Mouse (Mus musculus) stomach, embryonic 15.5 days (tissue): ENCODE results near the gene Efhd2. TPM values are rescaled to one million over a fixed set of nuclear protein-coding genes. Genes with fewer than 3 reads are reported as not detected.

Experiments used
- ATAC-seq: fragments of 200-750 bp; cut with Nextera tagmentation; 2 replicates; pipeline ENCODE4 v1.8.0; 2017; ENCODE audit warnings: low read depth, moderate number of reproducible peaks, moderate TSS enrichment; ENCODE audit not compliant: insufficient read depth, low FRiP score
- H3K27ac ChIP-seq: fragments of 300-500 bp; sonication (generic); 2 replicates; pipeline ENCODE4 v1.5.1; 2015; ENCODE audit warnings: mild to moderate bottlenecking, inconsistent platforms
- H3K27me3 ChIP-seq: fragments of 300-500 bp; sonication (generic); replicated peaks from 2 replicates; pipeline ENCODE4 v1.6.1; 2015; ENCODE audit warnings: inconsistent platforms
- H3K36me3 ChIP-seq: fragments of 300-500 bp; sonication (generic); 2 replicates; pipeline ENCODE4 v1.6.1; 2015; ENCODE audit warnings: inconsistent platforms
- H3K4me1 ChIP-seq: fragments of 300-500 bp; sonication (generic); 2 replicates; pipeline ENCODE4 v1.6.1; 2015; ENCODE audit warnings: inconsistent platforms
- H3K4me2 ChIP-seq: fragments of 300-500 bp; sonication (generic); 2 replicates; pipeline ENCODE4 v1.6.1; 2015; ENCODE audit warnings: mild to moderate bottlenecking, inconsistent platforms
- H3K4me3 ChIP-seq: fragments of 300-500 bp; sonication (generic); replicated peaks from 2 replicates; pipeline ENCODE4 v1.5.1; 2015; ENCODE audit warnings: inconsistent platforms
- H3K9ac ChIP-seq: fragments of 300-500 bp; sonication (generic); 2 replicates; pipeline ENCODE4 v1.6.1; 2015; ENCODE audit warnings: inconsistent platforms
- H3K9me3 ChIP-seq: fragments of 300-500 bp; sonication (generic); 2 replicates; pipeline ENCODE4 v1.6.1; 2016; ENCODE audit warnings: inconsistent platforms
- WGBS: fragments of 180-500 bp; shearing (Covaris S2); methylation state at CpG from one replicate; pipeline ENCODE4 v1.1.7; 2015; 5-methylcytosine and 5-hydroxymethylcytosine counted together
- polyA plus RNA-seq: library from polyadenylated mRNA; unstranded; fragments of >200 nt; fragmentation: Nextera tagmentation; extraction: Ambion mirVana; gene quantifications from 2 replicates; pipeline ENCODE4 v1.2.1, GENCODE M21; 2015

Efhd2 gene
- polyA plus RNA-seq, 1 experiment from 2014 or later = 130 TPM

DNA sequence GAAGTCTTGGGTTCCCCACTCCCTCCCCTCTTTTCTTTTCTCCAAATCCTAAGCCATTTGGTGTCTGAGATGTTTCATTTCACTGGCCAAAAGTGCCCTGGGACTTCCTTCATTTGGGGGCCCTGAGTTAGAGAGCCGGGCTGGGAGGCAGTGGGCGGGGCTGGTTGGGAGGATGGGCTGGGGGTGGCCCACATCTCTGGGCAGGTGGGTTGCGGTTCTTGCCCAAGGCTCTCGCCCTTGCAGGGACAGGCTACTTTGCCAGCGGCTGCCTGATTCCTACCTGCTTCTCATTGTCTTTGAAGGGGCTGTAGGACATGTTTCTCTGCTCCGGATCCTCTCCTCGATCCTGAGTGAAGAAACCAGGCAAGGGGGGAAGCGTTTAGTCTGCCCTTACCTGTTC lies 24.2 kb upstream of the Efhd2 start:
- Histone ChIP-seq H3K9me3 (no peaks in the 10 kb centered on the region), H3K36me3 (no peaks in the 10 kb centered on the region), H3K27ac (0 out of 2 replicates have a peak overlapping the region, but pooled peaks have one; percentile 84), H3K4me2 (no peak overlapping the region), H3K9ac (no peak overlapping the region), H3K27me3 (no peaks in the 10 kb centered on the region), H3K4me1 (peaks cover 26% of the 10 kb centered on the region), H3K4me3 (no peak overlapping the region)
- whole genome bisulfite sequencing = 82% methylated on average over 8 of the region's 8 CpGs
- ATAC-seq = no peak

GRCm38 (mm10) chr4:141897838-141898237 lies 23.1 kb upstream of the Efhd2 start:
- 36% methylated on average over 3 of the region's 3 CpGs for WGBS
- no peak for ATAC-seq
- no peak overlapping the region for H3K27ac ChIP-seq

DNA sequence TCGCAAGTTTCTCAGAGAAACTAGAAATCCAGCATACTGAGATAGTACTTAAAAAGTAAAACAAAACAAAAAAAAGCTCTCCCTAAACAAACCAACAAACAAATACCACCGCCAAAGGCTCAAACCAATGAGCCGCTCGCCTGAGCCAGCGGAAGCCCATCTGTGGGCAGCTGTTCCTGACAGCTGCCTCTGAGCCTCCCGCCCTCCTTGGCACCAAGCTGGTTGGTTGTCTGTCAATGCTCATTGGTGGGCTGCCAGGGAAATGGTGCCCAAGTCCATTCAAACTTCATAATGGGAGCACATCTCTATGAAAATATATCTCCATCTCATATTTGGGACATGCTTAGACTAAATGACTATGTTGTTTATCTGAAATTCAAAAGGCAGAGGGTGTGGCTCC lies 22.5 kb upstream of the Efhd2 start:
- Histone ChIP-seq H3K4me3 (no peak overlapping the region), H3K9me3 (no peaks in the 10 kb centered on the region), H3K9ac (no peak overlapping the region), H3K27me3 (no peaks in the 10 kb centered on the region), H3K36me3 (no peaks in the 10 kb centered on the region), H3K27ac (no peak overlapping the region), H3K4me2 (no peak overlapping the region), H3K4me1 (peaks cover 26% of the 10 kb centered on the region)
- no peak for ATAC-seq
- WGBS = 73% methylated on average over 6 of the region's 6 CpGs

More at GRCm38 (mm10) chr4:141897838-141898237, 23.1 kb upstream of the Efhd2 start:
- H3K4me1 ChIP-seq = peaks cover 26% of the 10 kb centered on the region
- H3K4me3 ChIP-seq = no peak overlapping the region
- no peaks in the 10 kb centered on the region for H3K27me3 ChIP-seq
- no peak overlapping the region for H3K4me2 ChIP-seq
- no peaks in the 10 kb centered on the region for H3K36me3 ChIP-seq
- H3K9ac ChIP-seq = no peak overlapping the region
- no peaks in the 10 kb centered on the region for H3K9me3 ChIP-seq

GRCm38 (mm10) chr4:141895772-141896171 lies 21.1 kb upstream of the Efhd2 start:
- 35% methylated on average over 12 of the region's 12 CpGs for WGBS
- no peaks in the 10 kb centered on the region for H3K9me3 ChIP-seq
- H3K4me1 ChIP-seq = peaks cover 26% of the 10 kb centered on the region
- no peak overlapping the region for H3K4me3 ChIP-seq
- H3K9ac ChIP-seq = no peak overlapping the region
- H3K27ac ChIP-seq = 0 out of 2 replicates have a peak overlapping the region, but pooled peaks have one; percentile 17
- H3K4me2 ChIP-seq = no peak overlapping the region
- no peaks in the 10 kb centered on the region for H3K27me3 ChIP-seq
- H3K36me3 ChIP-seq = no peaks in the 10 kb centered on the region
- no peak for ATAC-seq

- H3K27ac ChIP-seq = no peak overlapping the region
- H3K4me2 ChIP-seq = no peak overlapping the region
- no peak overlapping the region for H3K9ac ChIP-seq
- no peaks in the 10 kb centered on the region for H3K9me3 ChIP-seq
- 0 out of 2 replicates have a peak, but pooled peaks cover 14% of the 10 kb centered on the region for H3K4me1 ChIP-seq
- H3K4me3 ChIP-seq = no peak overlapping the region
- H3K36me3 ChIP-seq = no peaks in the 10 kb centered on the region
- 76% methylated on average over 8 of the region's 8 CpGs for WGBS
- no peaks in the 10 kb centered on the region for H3K27me3 ChIP-seq
- ATAC-seq = no peak
These were observed 18.6 kb upstream of the Efhd2 start for GRCm38 (mm10) chr4:141893157-141893784.

GRCm38 (mm10) chr4:141886385-141886968 lies 11.8 kb upstream of the Efhd2 start:
- Histone ChIP-seq H3K27ac (no peak overlapping the region), H3K4me1 (peaks cover 20% of the 10 kb centered on the region; the same call in 1 of the 2 replicates), H3K9me3 (no peaks in the 10 kb centered on the region), H3K27me3 (no peaks in the 10 kb centered on the region), H3K36me3 (no peaks in the 10 kb centered on the region), H3K4me3 (no peak overlapping the region), H3K4me2 (no peak overlapping the region), H3K9ac (no peak overlapping the region)
- 40% methylated on average over 6 of the region's 6 CpGs for WGBS
- peak; percentile 48; the same call in 1 of the 2 replicates for ATAC-seq

- H3K27ac ChIP-seq = no peak overlapping the region
- ATAC-seq = no peak
- 62% methylated on average over 9 of the region's 9 CpGs for WGBS
- no peaks in the 10 kb centered on the region for H3K36me3 ChIP-seq
- H3K4me2 ChIP-seq = no peak overlapping the region
- H3K4me1 ChIP-seq = peaks cover 24% of the 10 kb centered on the region; the same call in 1 of the 2 replicates
- no peak overlapping the region for H3K4me3 ChIP-seq
- H3K9ac ChIP-seq = no peak overlapping the region
- no peaks in the 10 kb centered on the region for H3K27me3 ChIP-seq
- H3K9me3 ChIP-seq = no peaks in the 10 kb centered on the region
These were observed 10.7 kb upstream of the Efhd2 start for GRCm38 (mm10) chr4:141885451-141885850.

DNA sequence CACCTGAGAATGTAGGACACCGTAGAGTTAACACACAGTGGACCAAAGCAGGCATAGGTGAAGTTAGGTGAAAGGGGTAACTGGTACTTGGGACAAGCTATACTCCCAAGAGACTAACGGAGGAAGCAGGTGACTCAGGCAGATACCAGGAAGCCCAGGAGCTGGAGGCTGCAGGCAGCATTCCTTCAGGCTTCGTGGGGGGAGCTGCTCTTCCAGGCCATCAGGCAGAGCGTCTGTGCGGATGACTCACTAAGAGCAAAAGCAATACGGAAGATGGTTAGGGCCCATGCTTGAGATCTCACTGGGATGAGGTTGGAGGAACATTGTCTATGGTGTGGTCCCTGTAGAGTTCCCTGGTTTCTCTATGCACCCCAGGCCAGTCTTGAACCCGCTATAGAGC lies 8.1 kb upstream of the Efhd2 start:
- H3K27me3 ChIP-seq = no peaks in the 10 kb centered on the region
- H3K4me2 ChIP-seq = no peak overlapping the region
- H3K27ac ChIP-seq = no peak overlapping the region
- ATAC-seq = no peak
- H3K36me3 ChIP-seq = no peaks in the 10 kb centered on the region
- WGBS = 78% methylated on average over 7 of the region's 7 CpGs
- H3K4me1 ChIP-seq = peaks cover 24% of the 10 kb centered on the region; the same call in 1 of the 2 replicates
- no peak overlapping the region for H3K9ac ChIP-seq
- no peaks in the 10 kb centered on the region for H3K9me3 ChIP-seq
- H3K4me3 ChIP-seq = no peak overlapping the region

GRCm38 (mm10) chr4:141881950-141882349 lies 7.2 kb upstream of the Efhd2 start:
- ATAC-seq = no peak
- Histone ChIP-seq H3K27me3 (no peaks in the 10 kb centered on the region), H3K36me3 (no peaks in the 10 kb centered on the region), H3K9ac (no peak overlapping the region), H3K4me1 (peaks cover 24% of the 10 kb centered on the region; the same call in 1 of the 2 replicates), H3K4me2 (no peak overlapping the region), H3K4me3 (no peak overlapping the region), H3K27ac (no peak overlapping the region), H3K9me3 (no peaks in the 10 kb centered on the region)
- 43% methylated on average over 5 of the region's 5 CpGs for WGBS

DNA sequence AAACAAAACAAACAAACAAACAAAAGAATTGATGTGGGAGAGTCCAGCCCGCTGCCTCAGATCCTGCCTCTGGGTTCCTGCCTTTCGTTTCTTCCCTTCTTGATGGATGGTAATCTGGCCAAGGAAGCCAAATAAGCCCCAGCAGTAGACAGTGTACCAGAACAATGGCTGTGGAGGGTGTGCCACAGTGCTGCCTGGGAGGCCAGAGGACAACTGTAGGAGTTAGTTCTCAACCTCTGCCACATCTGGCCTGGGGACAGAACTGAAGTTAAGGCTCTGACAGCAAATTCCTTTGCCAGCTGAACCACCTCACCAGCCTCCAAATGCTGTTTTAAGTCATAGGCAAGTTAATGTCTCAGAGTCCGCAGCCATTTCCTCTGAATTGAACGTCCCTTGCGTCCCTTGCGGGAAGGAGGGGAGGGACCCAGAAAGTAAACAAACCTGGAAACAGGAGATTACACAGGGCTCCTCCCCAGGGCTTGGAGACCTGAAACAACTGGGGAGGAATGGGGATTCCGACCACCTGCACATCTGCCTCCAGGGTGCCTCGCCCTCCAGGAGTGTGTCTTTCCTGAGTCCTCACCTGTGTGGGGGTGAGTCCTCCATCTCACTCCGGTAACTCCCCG lies 6.7 kb upstream of the Efhd2 start:
- H3K4me3 ChIP-seq = no peak overlapping the region
- no peak overlapping the region for H3K9ac ChIP-seq
- H3K27ac ChIP-seq = no peak overlapping the region
- WGBS = 44% methylated on average over 10 of the region's 10 CpGs
- H3K27me3 ChIP-seq = no peaks in the 10 kb centered on the region
- no peak overlapping the region for H3K4me2 ChIP-seq
- no peaks in the 10 kb centered on the region for H3K9me3 ChIP-seq
- H3K4me1 ChIP-seq = peaks cover 20% of the 10 kb centered on the region; the same call in 1 of the 2 replicates
- ATAC-seq = no peak
- no peaks in the 10 kb centered on the region for H3K36me3 ChIP-seq

DNA sequence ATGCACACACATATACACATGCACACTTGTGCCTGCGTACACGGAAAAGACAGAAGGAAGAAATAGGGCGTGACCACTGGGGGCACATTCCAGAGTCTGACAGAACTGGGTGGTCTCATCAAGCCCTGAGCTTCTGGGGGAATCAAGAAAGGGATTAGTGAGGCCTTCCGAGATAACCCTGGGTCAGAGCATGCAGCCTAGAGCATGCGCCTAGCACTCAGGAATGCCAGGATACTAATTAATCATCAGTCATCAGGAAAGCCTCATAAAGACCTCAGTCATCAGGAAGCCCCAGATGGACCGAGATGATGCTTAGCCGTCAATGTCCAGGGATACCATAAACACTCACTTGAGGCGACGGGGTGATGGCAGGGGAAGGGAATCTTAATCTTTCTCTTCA lies 5.2 kb upstream of the Efhd2 start:
- H3K9me3 ChIP-seq = no peaks in the 10 kb centered on the region
- no peaks in the 10 kb centered on the region for H3K36me3 ChIP-seq
- H3K27me3 ChIP-seq = no peaks in the 10 kb centered on the region
- WGBS = 36% methylated on average over 9 of the region's 9 CpGs
- H3K4me1 ChIP-seq = 0 out of 2 replicates have a peak, but pooled peaks cover 21% of the 10 kb centered on the region
- no peak overlapping the region for H3K4me2 ChIP-seq
- ATAC-seq = no peak
- no peak overlapping the region for H3K9ac ChIP-seq
- no peak overlapping the region for H3K27ac ChIP-seq
- no peak overlapping the region for H3K4me3 ChIP-seq

GRCm38 (mm10) chr4:141879074-141879473 lies 4.4 kb upstream of the Efhd2 start:
- Histone ChIP-seq H3K27me3 (no peaks in the 10 kb centered on the region), H3K9ac (no peak overlapping the region), H3K9me3 (no peaks in the 10 kb centered on the region), H3K4me3 (no peak overlapping the region), H3K4me2 (no peak overlapping the region), H3K27ac (peak overlapping the region; percentile 6; the same call in 1 of the 2 replicates), H3K36me3 (no peaks in the 10 kb centered on the region), H3K4me1 (0 out of 2 replicates have a peak, but pooled peaks cover 21% of the 10 kb centered on the region)
- 55% methylated on average over 4 of the region's 4 CpGs for WGBS
- no peak for ATAC-seq
